Mouse (Mus musculus): Measurements from ENCODE around the gene Ggta1. TPM values are rescaled to one million over a fixed set of nuclear protein-coding genes. Genes with fewer than 3 reads are reported as not detected.

The Ggta1 gene
- polyA plus RNA-seq, 1 experiment, result 0.68 TPM

- TF ChIP-seq CTCF (IDR thresholded peaks at IDR 0.05; ENCODE audit: control insufficient read depth, insufficient read depth, insufficient replicate concordance, low read depth, low read length) (no peak), POLR2A (IDR thresholded peaks at IDR 0.05; ENCODE audit: control insufficient read depth, low read depth, low read length) (no peak)
- Histone ChIP-seq H3K4me3 (ENCODE audit: control insufficient read depth, low read depth, low read length) (no peak overlapping the region), H3K27ac (ENCODE audit: control insufficient read depth, insufficient read depth, low read depth, low read length) (peak overlapping the region; percentile 66), H3K36me3 (ENCODE audit: control insufficient read depth, insufficient read depth, low read length) (no peaks in the 10 kb centered on the region), H3K4me1 (ENCODE audit: control insufficient read depth, insufficient read depth, low read length) (no peaks in the 10 kb centered on the region), H3K27me3 (ENCODE audit: control insufficient read depth, insufficient read depth, low read length) (no peaks in the 10 kb centered on the region)
Measured at GRCm38 (mm10) chr2:35427559-35427958, 35.5 kb downstream of the Ggta1 start.

- H3K36me3 ChIP-seq (ENCODE audit: control insufficient read depth, insufficient read depth, low read length), result no peaks in the 10 kb centered on the region
- no peaks in the 10 kb centered on the region for H3K27me3 ChIP-seq (ENCODE audit: control insufficient read depth, insufficient read depth, low read length)
- H3K4me1 ChIP-seq (ENCODE audit: control insufficient read depth, insufficient read depth, low read length), result no peaks in the 10 kb centered on the region
- H3K4me3 ChIP-seq (ENCODE audit: control insufficient read depth, low read depth, low read length), result no peak overlapping the region
- TF ChIP-seq POLR2A (IDR thresholded peaks at IDR 0.05; ENCODE audit: control insufficient read depth, low read depth, low read length) (no peak), CTCF (IDR thresholded peaks at IDR 0.05; ENCODE audit: control insufficient read depth, insufficient read depth, insufficient replicate concordance, low read depth, low read length) (no peak)
- H3K27ac ChIP-seq (ENCODE audit: control insufficient read depth, insufficient read depth, low read depth, low read length), result no peak overlapping the region
Measured at GRCm38 (mm10) chr2:35423711-35424339, 39.2 kb downstream of the Ggta1 start.

DNA sequence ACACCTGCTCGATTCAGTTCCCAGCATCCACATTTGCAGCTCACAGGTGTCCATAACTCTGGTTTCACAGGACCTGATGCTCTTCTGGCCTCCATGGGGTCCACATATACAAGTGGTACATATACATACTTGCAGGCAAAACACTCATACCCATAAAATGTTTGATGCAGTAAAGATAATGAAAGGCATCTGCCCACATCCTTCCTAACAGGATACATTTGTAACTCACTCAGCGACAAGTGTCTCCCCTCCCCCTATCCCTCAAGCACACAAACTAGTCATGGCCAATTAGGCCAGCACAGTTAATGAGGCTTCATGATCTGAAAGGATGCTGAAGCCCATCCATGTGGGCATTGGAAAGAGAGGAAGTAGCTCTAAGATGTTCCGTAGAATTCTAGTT lies 40.6 kb downstream of the Ggta1 start:
- no peaks in the 10 kb centered on the region for H3K36me3 ChIP-seq (ENCODE audit: control insufficient read depth, insufficient read depth, low read length)
- no peak overlapping the region for H3K4me3 ChIP-seq (ENCODE audit: control insufficient read depth, low read depth, low read length)
- no peaks in the 10 kb centered on the region for H3K27me3 ChIP-seq (ENCODE audit: control insufficient read depth, insufficient read depth, low read length)
- H3K27ac ChIP-seq (ENCODE audit: control insufficient read depth, insufficient read depth, low read depth, low read length), result no peak overlapping the region
- H3K4me1 ChIP-seq (ENCODE audit: control insufficient read depth, insufficient read depth, low read length), result no peaks in the 10 kb centered on the region
- TF ChIP-seq CTCF (IDR thresholded peaks at IDR 0.05; ENCODE audit: control insufficient read depth, insufficient read depth, insufficient replicate concordance, low read depth, low read length) (no peak), POLR2A (IDR thresholded peaks at IDR 0.05; ENCODE audit: control insufficient read depth, low read depth, low read length) (no peak)

DNA sequence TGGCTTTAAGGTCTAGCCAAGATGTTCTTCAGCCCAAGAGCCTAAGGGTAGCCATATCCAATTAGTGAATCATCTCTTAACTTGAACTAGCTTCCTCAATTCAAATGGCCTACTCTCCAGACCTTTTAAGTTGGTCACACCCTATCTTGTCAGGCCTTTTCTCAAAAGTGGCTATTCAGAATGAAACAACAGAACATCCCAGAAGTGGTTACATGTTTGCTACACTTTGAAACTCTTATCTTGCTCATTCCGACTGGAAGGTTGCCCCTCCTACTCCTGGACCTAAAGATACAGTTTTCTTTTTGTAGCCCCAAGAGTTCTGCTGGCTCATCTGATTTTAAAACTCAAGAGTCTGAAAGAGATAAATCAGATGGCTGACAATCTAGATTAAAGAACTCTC lies 42.4 kb downstream of the Ggta1 start:
- Histone ChIP-seq H3K36me3 (ENCODE audit: control insufficient read depth, insufficient read depth, low read length) (no peaks in the 10 kb centered on the region), H3K4me1 (ENCODE audit: control insufficient read depth, insufficient read depth, low read length) (no peaks in the 10 kb centered on the region), H3K4me3 (ENCODE audit: control insufficient read depth, low read depth, low read length) (no peak overlapping the region), H3K27me3 (ENCODE audit: control insufficient read depth, insufficient read depth, low read length) (no peaks in the 10 kb centered on the region), H3K27ac (ENCODE audit: control insufficient read depth, insufficient read depth, low read depth, low read length) (no peak overlapping the region)
- no peak for TF ChIP-seq POLR2A (IDR thresholded peaks at IDR 0.05; ENCODE audit: control insufficient read depth, low read depth, low read length)
- TF ChIP-seq CTCF (IDR thresholded peaks at IDR 0.05; ENCODE audit: control insufficient read depth, insufficient read depth, insufficient replicate concordance, low read depth, low read length), result no peak

GRCm38 (mm10) chr2:35419671-35420070 lies 43.4 kb downstream of the Ggta1 start:
- Histone ChIP-seq H3K4me1 (ENCODE audit: control insufficient read depth, insufficient read depth, low read length) (no peaks in the 10 kb centered on the region), H3K27me3 (ENCODE audit: control insufficient read depth, insufficient read depth, low read length) (no peaks in the 10 kb centered on the region), H3K4me3 (ENCODE audit: control insufficient read depth, low read depth, low read length) (no peak overlapping the region), H3K27ac (ENCODE audit: control insufficient read depth, insufficient read depth, low read depth, low read length) (no peak overlapping the region), H3K36me3 (ENCODE audit: control insufficient read depth, insufficient read depth, low read length) (no peaks in the 10 kb centered on the region)
- TF ChIP-seq POLR2A (IDR thresholded peaks at IDR 0.05; ENCODE audit: control insufficient read depth, low read depth, low read length), result no peak
- TF ChIP-seq CTCF (IDR thresholded peaks at IDR 0.05; ENCODE audit: control insufficient read depth, insufficient read depth, insufficient replicate concordance, low read depth, low read length), result no peak

DNA sequence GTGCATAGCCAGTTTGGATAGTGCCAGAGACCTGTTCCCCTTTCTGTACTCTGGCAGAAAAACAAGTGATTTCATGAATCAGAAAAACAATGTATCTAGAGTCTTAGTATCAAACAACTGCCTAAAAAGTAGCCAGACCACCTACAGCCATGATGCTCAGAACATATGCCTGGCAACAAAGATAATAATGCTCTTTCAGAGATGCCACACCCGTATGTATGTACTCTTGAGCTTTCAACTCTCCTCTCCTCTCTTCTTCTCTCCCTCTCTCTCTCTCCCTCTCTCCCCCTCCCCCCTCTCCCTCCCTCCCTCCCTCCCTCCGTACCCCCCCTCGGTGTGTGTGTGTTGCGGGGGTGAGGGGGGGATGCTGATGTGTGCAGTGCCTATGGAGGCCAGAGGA lies 43.8 kb downstream of the Ggta1 start:
- no peak for TF ChIP-seq CTCF (IDR thresholded peaks at IDR 0.05; ENCODE audit: control insufficient read depth, insufficient read depth, insufficient replicate concordance, low read depth, low read length)
- TF ChIP-seq POLR2A (IDR thresholded peaks at IDR 0.05; ENCODE audit: control insufficient read depth, low read depth, low read length), result no peak
- H3K27ac ChIP-seq (ENCODE audit: control insufficient read depth, insufficient read depth, low read depth, low read length), result no peak overlapping the region
- H3K36me3 ChIP-seq (ENCODE audit: control insufficient read depth, insufficient read depth, low read length), result no peaks in the 10 kb centered on the region

GRCm38 (mm10) chr2:35417231-35417630 lies 45.8 kb downstream of the Ggta1 start:
- H3K4me3 ChIP-seq (ENCODE audit: control insufficient read depth, low read depth, low read length), result no peak overlapping the region
- no peak overlapping the region for H3K27ac ChIP-seq (ENCODE audit: control insufficient read depth, insufficient read depth, low read depth, low read length)
- no peaks in the 10 kb centered on the region for H3K4me1 ChIP-seq (ENCODE audit: control insufficient read depth, insufficient read depth, low read length)
- H3K36me3 ChIP-seq (ENCODE audit: control insufficient read depth, insufficient read depth, low read length), result no peaks in the 10 kb centered on the region
- no peaks in the 10 kb centered on the region for H3K27me3 ChIP-seq (ENCODE audit: control insufficient read depth, insufficient read depth, low read length)
- TF ChIP-seq POLR2A (IDR thresholded peaks at IDR 0.05; ENCODE audit: control insufficient read depth, low read depth, low read length), result no peak
- TF ChIP-seq CTCF (IDR thresholded peaks at IDR 0.05; ENCODE audit: control insufficient read depth, insufficient read depth, insufficient replicate concordance, low read depth, low read length), result no peak

More for the DNA sequence above, 43.8 kb downstream of the Ggta1 start:
- Histone ChIP-seq H3K4me3 (ENCODE audit: control insufficient read depth, low read depth, low read length) (no peak overlapping the region), H3K4me1 (ENCODE audit: control insufficient read depth, insufficient read depth, low read length) (no peaks in the 10 kb centered on the region), H3K27me3 (ENCODE audit: control insufficient read depth, insufficient read depth, low read length) (no peaks in the 10 kb centered on the region)
